Mouse (Mus musculus) thymus, adult 18-20 months (tissue): ENCODE results near the gene Gm14308.
"Not testable (repeated sequence)": the region's sequence is repeated elsewhere in the genome, so short reads cannot be mapped to it uniquely, and the experiment has no call there.

Source experiments
- DNase-seq, 2 experiments: peaks; one replicate each; pipeline ENCODE4 v3.0.0; 2022; ENCODE audit warnings: mixed read lengths in 2 of 2

Gene Gm14308

DNA sequence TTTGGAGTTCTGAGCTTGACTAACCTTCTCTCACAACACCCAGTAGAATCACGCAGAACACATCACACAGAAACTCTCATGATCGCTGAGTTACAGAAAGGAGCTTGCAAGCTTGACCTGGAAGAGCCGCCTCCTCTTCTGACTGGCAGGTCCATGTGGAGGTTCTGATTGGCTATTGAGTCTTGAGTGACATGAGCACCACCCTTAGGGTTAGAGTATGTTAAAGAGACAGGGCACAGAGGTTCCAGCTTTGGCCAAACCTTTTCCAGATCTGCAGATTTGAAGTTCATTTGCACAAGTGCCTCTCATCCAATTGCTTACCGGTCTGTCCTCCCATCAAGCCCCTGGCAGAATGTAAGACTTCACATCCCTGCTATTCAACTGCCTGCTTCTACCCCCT, at the start of gene Gm14308:
TSS of gene Gm14308 (minus strand) at position 101 of the 400 bp plus-strand sequence.
- DNase-seq: not testable (repeated sequence)

GRCm38 (mm10) chr2:176670222-176670621, 34.1 kb upstream of the Gm14308 start, which contains the start of gene Zfp973:
TSS of gene Zfp973 (plus strand) at chr2:176670522.
- DNase-seq: not testable (repeated sequence)
